Mouse (Mus musculus) heart, embryonic 14.5 days (tissue): ENCODE results near the gene Ccdc73. TPM values are rescaled to one million over a fixed set of nuclear protein-coding genes. Genes with fewer than 3 reads are reported as not detected.
"Not testable (repeated sequence)": the region's sequence is repeated elsewhere in the genome, so short reads cannot be mapped to it uniquely, and the experiment has no call there.

Experiments used
- ATAC-seq: fragments of 200-750 bp; cut with Nextera tagmentation; 2 replicates; pipeline ENCODE4 v1.8.0; 2017; ENCODE audit warnings: low read depth, moderate TSS enrichment; ENCODE audit not compliant: insufficient number of reproducible peaks, insufficient read depth, low FRiP score
- H3K27ac ChIP-seq, 2 experiments: fragments of 200-500 bp in 1 of 2; fragments of 300-500 bp in 1 of 2; sonication (generic) in 1 of 2; replicated peaks in 1 of 2; 2 replicates each; pipeline ENCODE4 v1.5.1; 2012 to 2014; ENCODE audit warnings: low read depth in 2 of 2, low read length in 2 of 2, control low read depth in 1 of 2, mild to moderate bottlenecking in 1 of 2, mixed read lengths in 1 of 2; ENCODE audit not compliant: control insufficient read depth in 1 of 2, insufficient read depth in 1 of 2
- H3K27me3 ChIP-seq: fragments of 300-500 bp; sonication (generic); 2 replicates; pipeline ENCODE4 v1.6.1; 2014; ENCODE audit warnings: mild to moderate bottlenecking, low read length, control low read depth; ENCODE audit not compliant: control insufficient read depth, insufficient read depth
- H3K36me3 ChIP-seq: fragments of 300-500 bp; sonication (generic); 2 replicates; pipeline ENCODE4 v1.6.1; 2014; ENCODE audit warnings: mild to moderate bottlenecking, control low read depth, low read length, mixed read lengths; ENCODE audit not compliant: control insufficient read depth, insufficient read depth
- H3K4me1 ChIP-seq, 2 experiments: fragments of 200-500 bp in 1 of 2; fragments of 300-500 bp in 1 of 2; sonication (generic) in 1 of 2; 2 replicates each; pipeline ENCODE4 v1.6.1; 2012 to 2014; ENCODE audit warnings: low read length in 2 of 2, control low read depth in 1 of 2, mixed read lengths in 1 of 2; ENCODE audit not compliant: control insufficient read depth in 2 of 2, insufficient read depth in 2 of 2
- H3K4me2 ChIP-seq: fragments of 300-500 bp; sonication (generic); 2 replicates; pipeline ENCODE4 v1.6.1; 2014; ENCODE audit warnings: mild to moderate bottlenecking, low read length
- H3K4me3 ChIP-seq, 2 experiments: fragments of 200-500 bp in 1 of 2; fragments of 300-500 bp in 1 of 2; sonication (generic) in 1 of 2; 2 replicates each; pipeline ENCODE4 v1.5.1; 2012 to 2014; ENCODE audit warnings: low read length in 2 of 2, mild to moderate bottlenecking in 2 of 2, control low read depth in 1 of 2, low read depth in 1 of 2, moderate library complexity in 1 of 2; ENCODE audit not compliant: control insufficient read depth in 1 of 2, insufficient read depth in 1 of 2
- H3K9ac ChIP-seq: fragments of 300-500 bp; sonication (generic); 2 replicates; pipeline ENCODE4 v1.6.1; 2014; ENCODE audit warnings: mild to moderate bottlenecking, low read length
- H3K9me3 ChIP-seq: fragments of 300-500 bp; sonication (generic); 2 replicates; pipeline ENCODE4 v1.6.1; 2016; ENCODE audit warnings: low read length, control low read depth; ENCODE audit not compliant: control insufficient read depth
- WGBS: fragments of 180-500 bp; shearing (Covaris S2); extraction: QIAGEN DNeasy Blood & Tissue Kit; methylation state at CpG from one replicate; pipeline ENCODE4 v1.1.7; 2014; 5-methylcytosine and 5-hydroxymethylcytosine counted together
- polyA plus RNA-seq: library from polyadenylated mRNA; unstranded; fragments of >200 nt; fragmentation: Nextera tagmentation; extraction: Ambion mirVana; gene quantifications from 2 replicates; pipeline ENCODE4 v1.2.1, GENCODE M21; 2014

Gene Ccdc73
- polyA plus RNA-seq, 1 experiment from 2014 or later: 10.4 TPM

DNA sequence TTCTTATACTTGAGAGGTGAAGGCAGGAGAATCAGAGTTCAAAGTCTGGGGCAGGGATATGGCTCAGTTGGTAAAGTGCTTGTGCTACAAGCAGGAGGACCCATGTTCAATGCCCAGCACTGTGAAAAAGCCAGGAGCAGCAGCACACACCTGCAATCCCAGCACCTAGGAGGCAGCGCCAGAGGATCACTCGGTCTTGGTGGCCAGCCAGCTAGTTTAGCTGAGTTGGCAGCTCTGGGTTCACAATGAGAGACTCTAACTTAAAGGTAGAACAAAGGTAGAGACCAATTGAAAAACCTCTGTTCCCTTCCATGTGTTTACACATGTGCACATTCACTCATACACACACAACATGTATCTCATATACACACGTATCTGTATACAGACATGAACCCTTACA, 1.5 kb downstream of the Ccdc73 start:
- Histone ChIP-seq H3K9me3 (peaks cover 9% of the 10 kb centered on the region), H3K36me3 (no peaks in the 10 kb centered on the region), H3K4me3 (no peak overlapping the region), H3K27me3 (no peaks in the 10 kb centered on the region), H3K9ac (no peak overlapping the region), H3K27ac (no peak overlapping the region), H3K4me2 (no peak overlapping the region), H3K4me1 (peaks cover 0 to 2% of the 10 kb centered on the region in 2 experiments; a peak in 2 of 4 replicates)
- no peak for ATAC-seq
- WGBS: 72% methylated on average over 3 of the region's 3 CpGs

DNA sequence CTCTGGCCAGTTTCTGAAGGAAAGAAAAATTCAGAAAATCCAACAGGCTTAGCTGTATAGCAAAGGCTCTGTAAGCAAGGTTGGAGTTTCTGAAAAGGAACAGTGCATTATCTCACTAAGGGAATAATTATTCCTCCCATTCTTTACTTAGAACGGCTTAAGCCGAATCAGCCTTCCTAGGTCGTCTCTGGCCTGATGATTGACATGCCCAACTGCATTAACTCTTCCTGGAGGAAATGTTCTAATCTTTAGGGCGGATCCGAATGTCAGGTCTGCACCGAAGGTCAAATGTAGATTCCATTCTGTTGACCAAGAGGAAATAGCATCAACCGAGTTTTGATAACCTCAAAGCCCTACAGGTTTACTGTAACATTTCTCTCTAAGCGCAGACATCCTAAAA, 11.2 kb downstream of the Ccdc73 start:
- Histone ChIP-seq H3K4me2 (no peak overlapping the region), H3K27me3 (no peaks in the 10 kb centered on the region), H3K9me3 (no peaks in the 10 kb centered on the region), H3K27ac (no peak overlapping the region), H3K36me3 (no peaks in the 10 kb centered on the region), H3K4me1 (no peaks in the 10 kb centered on the region), H3K9ac (no peak overlapping the region), H3K4me3 (no peak overlapping the region)
- 57% methylated on average over 8 of the region's 8 CpGs for WGBS
- no peak for ATAC-seq

DNA sequence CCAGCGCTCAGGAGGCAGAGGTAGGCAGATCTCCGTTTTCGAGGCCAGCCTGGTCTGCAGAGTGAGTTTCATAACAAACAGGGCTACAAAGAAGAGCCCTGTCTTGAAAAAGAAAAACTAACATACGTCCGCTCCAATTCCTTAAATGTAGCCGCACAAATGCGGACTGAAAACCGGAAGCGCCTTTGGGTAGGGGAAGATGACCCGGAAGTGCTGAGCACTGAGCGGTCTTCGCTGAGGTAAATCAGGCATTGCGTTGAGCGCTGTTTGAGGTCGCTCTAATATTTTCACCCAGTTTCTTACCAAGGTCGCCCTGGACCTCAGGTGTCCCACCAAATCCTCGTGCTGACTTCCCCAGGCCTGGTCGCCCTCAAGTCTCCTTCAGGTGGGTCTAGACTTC, 18.5 kb downstream of the Ccdc73 start:
- H3K9me3 ChIP-seq: no peaks in the 10 kb centered on the region
- H3K9ac ChIP-seq: no peak overlapping the region
- H3K4me1 ChIP-seq: no peaks in the 10 kb centered on the region
- WGBS: 84% methylated on average over 18 of the region's 18 CpGs
- H3K27me3 ChIP-seq: no peaks in the 10 kb centered on the region
- no peak for ATAC-seq
- no peaks in the 10 kb centered on the region for H3K36me3 ChIP-seq
- H3K4me2 ChIP-seq: no peak overlapping the region
- no peak overlapping the region for H3K4me3 ChIP-seq
- no peak overlapping the region for H3K27ac ChIP-seq

DNA sequence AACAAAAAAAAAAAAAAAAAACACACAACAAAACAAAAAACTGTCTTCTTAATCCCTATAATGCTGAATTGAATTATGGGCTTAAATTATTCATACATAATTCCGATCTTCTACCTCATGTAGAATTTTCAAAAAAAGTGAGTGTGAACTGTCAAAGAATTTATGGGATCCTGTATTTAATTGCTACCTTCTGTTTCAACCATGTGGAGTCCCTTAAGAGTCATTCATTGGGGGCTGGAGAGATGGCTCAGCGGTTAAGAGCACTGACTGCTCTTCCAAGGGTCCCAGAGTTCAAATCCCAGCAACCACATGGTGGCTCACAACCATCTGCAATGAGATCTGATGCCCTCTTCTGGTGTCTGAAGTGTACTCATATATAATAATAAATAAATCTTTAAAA, 19.7 kb downstream of the Ccdc73 start:
- not testable (repeated sequence) for H3K4me1 ChIP-seq, H3K27me3 ChIP-seq, H3K9me3 ChIP-seq, H3K4me3 ChIP-seq, H3K36me3 ChIP-seq, H3K4me2 ChIP-seq, H3K27ac ChIP-seq, ATAC-seq, H3K9ac ChIP-seq
- WGBS: 65% methylated on average over 2 of the region's 2 CpGs

DNA sequence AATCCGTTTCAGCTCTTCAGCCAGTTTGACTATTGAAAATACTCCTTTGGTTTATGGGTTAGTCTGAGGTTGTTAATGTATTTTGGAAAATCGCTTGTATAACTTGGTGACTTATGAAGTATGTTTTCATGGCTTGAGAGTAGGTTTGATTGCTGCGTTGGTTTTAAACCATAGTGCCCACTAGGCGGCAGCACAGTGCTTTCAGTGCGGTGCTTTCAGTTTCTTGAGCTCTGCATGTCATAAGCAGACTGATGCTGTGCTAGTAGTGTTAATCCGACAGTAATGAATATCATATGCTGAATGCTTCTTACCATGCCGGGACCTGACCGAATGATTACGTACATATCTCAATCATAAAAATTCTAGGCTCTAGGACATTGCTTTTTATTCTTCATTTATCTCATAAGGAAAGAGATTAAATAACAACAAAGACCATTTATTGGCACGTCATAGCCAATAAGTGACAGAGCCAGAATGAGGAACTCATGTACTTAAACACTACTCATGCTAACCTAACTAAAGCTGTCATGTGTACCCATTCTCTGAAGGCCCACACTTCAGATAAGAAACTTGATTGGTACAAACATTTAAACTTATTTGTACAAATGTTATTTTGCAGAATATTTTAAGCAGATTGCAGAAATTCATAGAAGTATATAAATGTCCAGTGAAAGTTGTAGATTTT, 20.4 kb downstream of the Ccdc73 start:
- Histone ChIP-seq H3K36me3 (no peaks in the 10 kb centered on the region), H3K27me3 (no peaks in the 10 kb centered on the region), H3K9ac (no peak overlapping the region), H3K4me3 (no peak overlapping the region), H3K27ac (no peak overlapping the region), H3K4me1 (no peaks in the 10 kb centered on the region), H3K9me3 (no peaks in the 10 kb centered on the region), H3K4me2 (no peak overlapping the region)
- no peak for ATAC-seq
- 25% methylated on average over 10 of the region's 10 CpGs for WGBS

DNA sequence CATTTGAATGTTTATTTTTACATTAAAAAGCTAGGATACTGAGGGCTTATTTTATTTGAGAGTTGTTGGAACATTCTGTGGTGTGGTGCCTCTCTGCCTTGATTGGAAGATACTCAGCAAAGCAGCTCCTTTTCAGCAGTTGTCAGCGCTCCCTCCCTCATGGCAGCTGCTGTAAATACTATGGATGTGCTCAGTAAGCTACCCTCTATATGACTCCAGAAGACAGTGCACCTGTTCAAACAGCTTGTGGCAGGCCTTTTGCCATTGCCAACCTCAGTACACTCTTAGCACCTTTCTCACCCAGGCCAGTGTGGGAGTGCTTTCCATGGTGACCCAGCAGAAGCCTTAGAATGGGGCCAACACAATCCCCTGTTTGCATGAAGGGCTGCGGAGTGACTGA, 32.4 kb downstream of the Ccdc73 start:
- Histone ChIP-seq H3K4me3 (no peak overlapping the region), H3K27ac (no peak overlapping the region), H3K4me2 (no peak overlapping the region), H3K36me3 (no peaks in the 10 kb centered on the region), H3K27me3 (no peaks in the 10 kb centered on the region), H3K4me1 (no peaks in the 10 kb centered on the region), H3K9ac (no peak overlapping the region), H3K9me3 (no peaks in the 10 kb centered on the region)
- WGBS: 90% methylated on average over 2 of the region's 2 CpGs
- ATAC-seq: no peak

DNA sequence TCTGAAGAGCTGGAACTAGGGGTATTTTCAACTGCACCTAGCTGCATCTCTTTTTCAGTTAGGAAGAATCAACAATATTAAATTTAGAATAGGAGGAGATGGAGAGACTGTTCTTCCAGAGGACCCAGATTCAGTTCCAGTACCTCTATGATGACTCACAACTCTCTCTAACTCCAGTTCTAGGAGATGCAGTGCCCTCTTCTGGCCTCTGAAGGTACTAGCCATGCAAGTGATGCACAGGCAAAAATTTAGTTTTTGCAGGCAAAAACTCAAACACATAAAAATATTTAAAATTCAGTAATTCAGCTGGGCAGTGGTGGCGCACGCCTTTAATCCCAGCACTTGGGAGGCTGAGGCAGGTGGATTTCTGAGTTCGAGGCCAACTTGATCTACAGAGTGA, 48.1 kb downstream of the Ccdc73 start:
- Histone ChIP-seq H3K36me3 (no peaks in the 10 kb centered on the region), H3K9me3 (no peaks in the 10 kb centered on the region), H3K4me2 (no peak overlapping the region), H3K4me1 (no peaks in the 10 kb centered on the region), H3K27me3 (no peaks in the 10 kb centered on the region), H3K27ac (no peak overlapping the region), H3K9ac (no peak overlapping the region), H3K4me3 (no peak overlapping the region)
- ATAC-seq: no peak
- WGBS: 83% methylated on average over 3 of the region's 3 CpGs

DNA sequence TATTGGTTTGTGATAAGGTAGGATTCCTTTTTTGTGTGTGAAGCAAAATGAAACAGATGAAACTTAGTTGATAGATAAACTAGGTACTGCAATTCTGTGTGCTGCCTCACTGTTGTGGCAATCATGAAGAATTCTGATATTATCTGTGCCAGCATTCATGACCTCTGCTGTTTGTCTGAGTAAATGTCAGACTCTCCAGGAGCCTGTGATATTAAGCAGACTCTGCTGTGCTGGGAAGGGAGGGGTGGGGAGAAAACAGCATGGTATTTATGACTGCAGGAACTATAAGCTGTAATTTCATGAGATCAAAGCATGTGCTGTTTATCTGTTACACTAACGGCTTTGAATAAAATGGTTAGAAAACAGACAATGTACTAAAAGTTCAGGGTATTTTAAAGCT, 96.9 kb downstream of the Ccdc73 start:
- peak; percentile 73 for ATAC-seq
- Histone ChIP-seq H3K4me1 (peaks cover 2 to 3% of the 10 kb centered on the region in 2 experiments; a peak in 3 of 4 replicates), H3K27ac (no peak overlapping the region), H3K4me2 (no peak overlapping the region), H3K27me3 (no peaks in the 10 kb centered on the region), H3K9ac (no peak overlapping the region), H3K4me3 (no peak overlapping the region), H3K36me3 (no peaks in the 10 kb centered on the region), H3K9me3 (no peaks in the 10 kb centered on the region)
- 5% methylated on average over 1 of the region's 1 CpGs for WGBS
